Mouse (Mus musculus) testis, adult 2 months (tissue): ENCODE data around the gene Rad17. TPM values are rescaled to one million over a fixed set of nuclear protein-coding genes. Genes with fewer than 3 reads are reported as not detected.

Experiments
- H3K27ac ChIP-seq: fragments of 200-500 bp; 2 replicates; pipeline ENCODE4 v1.5.1; 2012; ENCODE audit warnings: low read depth, low read length; ENCODE audit not compliant: control insufficient read depth, insufficient read depth
- H3K27me3 ChIP-seq: fragments of 200-500 bp; 2 replicates; pipeline ENCODE4 v1.6.1; 2012; ENCODE audit warnings: mild to moderate bottlenecking, low read length, moderate library complexity; ENCODE audit not compliant: control insufficient read depth, insufficient read depth
- H3K36me3 ChIP-seq: fragments of 200-500 bp; 2 replicates; pipeline ENCODE4 v1.6.1; 2012; ENCODE audit warnings: mild to moderate bottlenecking, low read length; ENCODE audit not compliant: control insufficient read depth, insufficient read depth
- H3K4me1 ChIP-seq: fragments of 200-500 bp; 2 replicates; pipeline ENCODE4 v1.6.1; 2012; ENCODE audit warnings: low read length; ENCODE audit not compliant: control insufficient read depth, insufficient read depth
- H3K4me3 ChIP-seq: fragments of 200-500 bp; 2 replicates; pipeline ENCODE4 v1.5.1; 2012; ENCODE audit warnings: low read depth, mild to moderate bottlenecking, low read length, moderate library complexity, mixed read lengths; ENCODE audit not compliant: control insufficient read depth
- CTCF ChIP-seq: fragments of 200-500 bp; IDR thresholded peaks from 2 replicates; pipeline ENCODE4 v1.5.1; 2012; ENCODE audit warnings: low read depth, mild to moderate bottlenecking, inconsistent platforms, low read length, moderate library complexity; ENCODE audit not compliant: control insufficient read depth, insufficient read depth, insufficient replicate concordance
- POLR2A ChIP-seq: fragments of 200-500 bp; IDR thresholded peaks from 2 replicates; pipeline ENCODE4 v1.6.1; 2012; ENCODE audit warnings: low read depth, mild to moderate bottlenecking, inconsistent platforms, low read length, moderate library complexity; ENCODE audit not compliant: control insufficient read depth
- polyA plus RNA-seq: library from polyadenylated mRNA; depleted of rRNA; stranded (reverse); fragments of >200 nt; gene quantifications from 2 replicates; pipeline ENCODE4 v1.2.3, GENCODE M21; 2012

Rad17 gene
- polyA plus RNA-seq, 1 experiment = 12.7 TPM

GRCm38 (mm10) chr13:100648223-100648622, 2.6 kb downstream of the Rad17 start:
- Histone ChIP-seq H3K27ac (no peak overlapping the region), H3K27me3 (no peaks in the 10 kb centered on the region), H3K4me3 (no peak overlapping the region), H3K36me3 (no peaks in the 10 kb centered on the region; the same call in 1 of the 2 replicates), H3K4me1 (no peaks in the 10 kb centered on the region)
- TF ChIP-seq CTCF (no peak), POLR2A (no peak)

- Histone ChIP-seq H3K4me3 (no peak overlapping the region), H3K27me3 (no peaks in the 10 kb centered on the region), H3K4me1 (no peaks in the 10 kb centered on the region), H3K36me3 (0 out of 2 replicates have a peak, but pooled peaks cover 1% of the 10 kb centered on the region), H3K27ac (no peak overlapping the region)
- no peak for TF ChIP-seq POLR2A
- TF ChIP-seq CTCF = no peak
Measured at GRCm38 (mm10) chr13:100642471-100643209, 8.2 kb downstream of the Rad17 start.

- H3K36me3 ChIP-seq = no peaks in the 10 kb centered on the region
- no peak overlapping the region for H3K27ac ChIP-seq
- no peaks in the 10 kb centered on the region for H3K4me1 ChIP-seq
- no peak overlapping the region for H3K4me3 ChIP-seq
- TF ChIP-seq POLR2A = no peak
- no peak for TF ChIP-seq CTCF
- H3K27me3 ChIP-seq = no peaks in the 10 kb centered on the region
Measured at GRCm38 (mm10) chr13:100634106-100634691, 16.7 kb downstream of the Rad17 start.

- H3K36me3 ChIP-seq = peaks cover 1% of the 10 kb centered on the region
- TF ChIP-seq POLR2A = no peak
- no peak for TF ChIP-seq CTCF
- H3K27me3 ChIP-seq = no peaks in the 10 kb centered on the region
- H3K4me1 ChIP-seq = no peaks in the 10 kb centered on the region; the same call in 1 of the 2 replicates
- H3K27ac ChIP-seq = no peak overlapping the region
- no peak overlapping the region for H3K4me3 ChIP-seq
Measured at GRCm38 (mm10) chr13:100622241-100622640, 28.6 kb downstream of the Rad17 start.

GRCm38 (mm10) chr13:100617583-100617982, 33.3 kb downstream of the Rad17 start:
- no peak for TF ChIP-seq CTCF
- TF ChIP-seq POLR2A = no peak
- peaks cover 1% of the 10 kb centered on the region for H3K36me3 ChIP-seq
- H3K27ac ChIP-seq = no peak overlapping the region
- no peak overlapping the region for H3K4me3 ChIP-seq
- H3K4me1 ChIP-seq = no peaks in the 10 kb centered on the region; the same call in none of the 2 replicates
- no peaks in the 10 kb centered on the region for H3K27me3 ChIP-seq

- Histone ChIP-seq H3K27ac (no peak within 1 kb of the TSS), H3K27me3 (no peaks in the 10 kb centered on the region), H3K36me3 (peaks cover 1% of the 10 kb centered on the region), H3K4me3 (peak within 1 kb of the TSS; percentile 48), H3K4me1 (no peaks in the 10 kb centered on the region; the same call in none of the 2 replicates)
- no peak for TF ChIP-seq POLR2A
- TF ChIP-seq CTCF = no peak
Measured at GRCm38 (mm10) chr13:100616181-100617087, 34.4 kb downstream of the Rad17 start, which contains the start of gene Marveld2. Gene Marveld2 (minus strand): TSS chr13:100616971.
